Mouse (Mus musculus): ENCODE results near the gene Lfng. TPM values are rescaled to one million over a fixed set of nuclear protein-coding genes. Genes with fewer than 3 reads are reported as not detected.

Lfng gene
- polyA plus RNA-seq, 2 experiments: 19.2 to 38.9 TPM

DNA sequence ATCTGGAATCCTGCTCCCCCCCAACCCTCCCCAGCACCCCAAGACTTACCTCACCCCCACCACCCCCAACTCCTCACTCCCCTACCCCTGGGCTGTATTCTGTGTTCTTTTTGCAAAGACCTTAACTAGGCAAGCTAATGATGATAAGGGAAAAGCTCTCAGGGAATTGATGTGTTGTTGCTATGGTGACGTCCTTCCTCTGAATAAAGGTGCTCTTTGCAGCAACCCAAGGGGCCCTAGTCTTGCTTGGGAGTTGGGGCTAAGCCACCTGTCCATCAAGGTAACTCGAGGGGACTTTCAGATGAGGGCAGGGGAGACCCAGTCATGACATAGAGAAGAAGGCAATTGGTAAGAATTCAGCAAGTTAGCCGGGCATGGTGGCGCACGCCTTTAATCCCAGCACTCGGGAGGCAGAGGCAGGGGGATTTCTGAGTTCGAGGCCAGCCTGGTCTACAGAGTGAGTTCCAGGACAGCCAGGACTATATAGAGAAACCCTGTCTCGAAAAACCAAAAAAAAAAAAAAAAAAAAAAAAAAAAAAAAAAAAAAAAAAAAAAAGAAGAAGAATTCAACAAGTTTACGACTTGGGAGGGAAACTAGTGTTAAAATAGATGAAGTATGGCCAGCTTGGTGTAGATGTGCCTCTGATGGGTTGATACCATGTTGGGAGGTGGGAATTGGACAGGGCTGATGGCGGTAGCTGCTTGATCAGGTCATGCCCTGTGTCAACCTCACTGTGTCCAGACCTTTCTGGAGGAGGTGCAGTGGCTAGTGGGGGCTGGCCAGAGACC, 8.4 kb downstream of the Lfng start:
- Histone ChIP-seq H3K9me3 (ENCODE audit: control insufficient read depth, low read length) (no peaks in the 10 kb centered on the region), H3K27ac (replicated peaks; ENCODE audit: low read depth, low read length) (no peak overlapping the region), H3K9ac (ENCODE audit: low read depth, low read length, severe bottlenecking) (no peak overlapping the region), H3K4me2 (replicated peaks; ENCODE audit: low read depth, low read length, severe bottlenecking) (no peak overlapping the region), H3K27me3 (ENCODE audit: control insufficient read depth, insufficient read depth, low read length) (0 out of 2 replicates have a peak, but pooled peaks cover 12% of the 10 kb centered on the region), H3K36me3 (ENCODE audit: control insufficient read depth, insufficient read depth, low read length) (peaks cover 15% of the 10 kb centered on the region), H3K4me1 (ENCODE audit: control insufficient read depth, insufficient read depth, low read length) (peaks cover 15% of the 10 kb centered on the region), H3K4me3 (replicated peaks; ENCODE audit: low read length) (no peak overlapping the region)
- ATAC-seq (ENCODE audit: low FRiP score, low read depth) (no peak), DNase-seq (ENCODE audit: low spot score) (no peak)
- TF ChIP-seq POLR2A (IDR thresholded peaks at IDR 0.05; ENCODE audit: borderline replicate concordance, extremely low read depth, insufficient read depth, insufficient read length): no peak
- WGBS: 82% methylated on average over 10 of the region's 10 CpGs

DNA sequence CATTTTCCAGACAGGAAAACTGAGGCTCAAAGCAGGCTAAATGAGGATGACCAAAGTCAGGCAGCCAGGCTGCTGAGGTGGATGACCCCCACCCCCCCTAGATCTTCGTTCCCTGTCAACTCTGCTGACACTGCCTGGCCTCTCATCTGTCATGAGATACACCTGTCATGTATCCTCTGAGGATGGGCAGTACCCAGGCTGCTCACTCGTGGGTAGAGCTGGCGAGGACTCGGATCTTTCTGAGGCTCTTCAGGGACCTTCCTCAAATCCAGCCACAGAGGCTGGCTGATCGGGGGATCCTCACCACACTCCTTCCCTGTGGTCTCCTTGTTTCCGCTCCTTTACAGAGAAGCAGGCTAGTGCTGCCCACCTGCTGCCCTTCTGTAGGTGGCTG, 9.0 kb downstream of the Lfng start:
- Histone ChIP-seq H3K27me3 (ENCODE audit: control insufficient read depth, insufficient read depth, low read length) (0 out of 2 replicates have a peak, but pooled peaks cover 6% of the 10 kb centered on the region), H3K9me3 (ENCODE audit: control insufficient read depth, low read length) (no peaks in the 10 kb centered on the region), H3K36me3 (ENCODE audit: control insufficient read depth, insufficient read depth, low read length) (peaks cover 15% of the 10 kb centered on the region), H3K4me2 (replicated peaks; ENCODE audit: low read depth, low read length, severe bottlenecking) (no peak overlapping the region), H3K4me1 (ENCODE audit: control insufficient read depth, insufficient read depth, low read length) (peaks cover 9% of the 10 kb centered on the region), H3K27ac (replicated peaks; ENCODE audit: low read depth, low read length) (no peak overlapping the region), H3K4me3 (replicated peaks; ENCODE audit: low read length) (no peak overlapping the region), H3K9ac (ENCODE audit: low read depth, low read length, severe bottlenecking) (no peak overlapping the region)
- WGBS: 77% methylated on average over 6 of the region's 6 CpGs
- DNase-seq (ENCODE audit: low spot score) (no peak), ATAC-seq (ENCODE audit: low FRiP score, low read depth) (no peak)
- no peak for TF ChIP-seq POLR2A (IDR thresholded peaks at IDR 0.05; ENCODE audit: borderline replicate concordance, extremely low read depth, insufficient read depth, insufficient read length)

DNA sequence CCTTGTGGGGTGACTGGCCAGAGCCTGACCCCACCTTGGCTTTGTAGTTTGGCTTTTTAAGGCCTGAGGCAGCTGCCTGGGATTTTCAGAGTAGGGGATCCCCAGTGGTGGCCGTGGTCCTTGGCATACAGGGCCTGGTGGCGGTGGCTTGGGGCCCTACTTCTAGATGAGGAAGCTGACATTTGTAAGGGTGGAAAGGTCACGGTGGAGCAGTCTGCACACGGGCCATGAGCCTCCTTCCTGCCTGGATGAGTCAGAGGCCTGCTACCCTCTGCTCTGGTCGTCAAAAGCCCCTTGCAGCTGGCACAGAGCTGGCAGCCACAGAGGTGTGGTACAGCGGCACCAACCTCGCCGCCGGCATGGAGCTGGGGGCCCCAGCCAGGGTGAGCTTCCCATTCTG, 9.6 kb downstream of the Lfng start:
- WGBS: 64% methylated on average over 9 of the region's 9 CpGs
- no peaks in the 10 kb centered on the region for H3K9me3 ChIP-seq (ENCODE audit: control insufficient read depth, low read length)
- no peak overlapping the region for H3K9ac ChIP-seq (ENCODE audit: low read depth, low read length, severe bottlenecking)
- no peak for ATAC-seq (ENCODE audit: low FRiP score, low read depth)
- H3K27me3 ChIP-seq (ENCODE audit: control insufficient read depth, insufficient read depth, low read length): 0 out of 2 replicates have a peak, but pooled peaks cover under 1% of the 10 kb centered on the region
- H3K36me3 ChIP-seq (ENCODE audit: control insufficient read depth, insufficient read depth, low read length): peaks cover 17% of the 10 kb centered on the region
- TF ChIP-seq POLR2A (IDR thresholded peaks at IDR 0.05; ENCODE audit: borderline replicate concordance, extremely low read depth, insufficient read depth, insufficient read length): no peak
- H3K4me3 ChIP-seq (replicated peaks; ENCODE audit: low read length): no peak overlapping the region
- H3K4me2 ChIP-seq (replicated peaks; ENCODE audit: low read depth, low read length, severe bottlenecking): no peak overlapping the region
- H3K27ac ChIP-seq (replicated peaks; ENCODE audit: low read depth, low read length): no peak overlapping the region
- peaks cover 3% of the 10 kb centered on the region for H3K4me1 ChIP-seq (ENCODE audit: control insufficient read depth, insufficient read depth, low read length)
- no peak for DNase-seq (ENCODE audit: low spot score)

DNA sequence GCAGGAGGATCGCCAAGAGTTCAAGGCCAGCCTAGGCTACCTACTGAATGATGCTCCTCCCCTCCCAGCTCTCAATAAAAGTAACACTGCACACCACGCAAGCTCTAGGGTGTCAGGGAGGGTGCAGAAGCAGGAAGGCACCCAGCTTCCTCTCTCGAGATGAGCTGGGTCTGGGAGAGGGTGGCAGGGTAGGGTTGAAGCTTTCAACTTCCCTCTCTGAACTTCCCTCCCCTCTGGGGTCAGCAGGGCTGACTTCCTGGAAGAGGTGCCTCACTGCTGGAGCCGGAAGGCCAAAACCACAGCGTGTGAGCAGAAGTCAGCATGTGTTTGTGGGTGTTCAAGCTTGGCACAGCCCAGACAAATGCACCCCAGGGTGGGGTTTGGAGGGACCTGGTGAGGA, 10.6 kb downstream of the Lfng start:
- no peaks in the 10 kb centered on the region; the same call in 1 of the 2 replicates for H3K4me1 ChIP-seq (ENCODE audit: control insufficient read depth, insufficient read depth, low read length)
- H3K4me2 ChIP-seq (replicated peaks; ENCODE audit: low read depth, low read length, severe bottlenecking): no peak overlapping the region
- ATAC-seq (ENCODE audit: low FRiP score, low read depth): no peak
- H3K9me3 ChIP-seq (ENCODE audit: control insufficient read depth, low read length): no peaks in the 10 kb centered on the region
- no peak overlapping the region for H3K4me3 ChIP-seq (replicated peaks; ENCODE audit: low read length)
- DNase-seq (ENCODE audit: low spot score): no peak
- H3K27me3 ChIP-seq (ENCODE audit: control insufficient read depth, insufficient read depth, low read length): no peaks in the 10 kb centered on the region
- peaks cover 24% of the 10 kb centered on the region for H3K36me3 ChIP-seq (ENCODE audit: control insufficient read depth, insufficient read depth, low read length)
- 77% methylated on average over 5 of the region's 5 CpGs for WGBS
- H3K27ac ChIP-seq (replicated peaks; ENCODE audit: low read depth, low read length): no peak overlapping the region
- TF ChIP-seq POLR2A (IDR thresholded peaks at IDR 0.05; ENCODE audit: borderline replicate concordance, extremely low read depth, insufficient read depth, insufficient read length): no peak
- no peak overlapping the region for H3K9ac ChIP-seq (ENCODE audit: low read depth, low read length, severe bottlenecking)

DNA sequence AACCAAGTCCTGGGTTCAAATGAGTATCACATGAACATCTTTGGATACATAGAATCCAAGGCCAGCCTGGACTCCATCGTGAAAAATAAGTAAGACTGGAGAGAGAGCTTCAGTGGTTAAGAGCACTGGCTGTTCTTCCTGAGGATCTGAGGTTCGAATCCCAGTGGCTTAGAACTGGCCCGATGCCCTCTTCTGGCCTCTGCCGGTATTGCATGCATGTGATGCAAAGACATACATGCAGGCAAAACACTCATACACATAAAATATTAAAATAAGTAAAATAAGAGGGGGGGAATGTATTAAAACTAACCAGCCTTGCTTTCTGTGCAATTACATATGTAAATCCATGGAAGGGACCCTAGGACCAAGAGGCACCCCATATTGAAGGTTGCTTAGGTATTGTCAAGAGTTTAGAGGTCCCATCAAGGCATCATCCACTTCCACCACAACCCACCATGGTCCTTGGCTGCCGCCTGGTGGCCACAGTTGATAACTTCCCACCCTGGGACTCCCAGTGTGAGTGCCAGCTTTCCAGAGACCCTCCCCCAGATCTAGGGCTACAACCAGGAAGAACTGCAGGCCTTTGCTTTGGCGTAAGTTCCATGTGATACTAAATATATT, 12.1 kb downstream of the Lfng start:
- Histone ChIP-seq H3K4me1 (ENCODE audit: control insufficient read depth, insufficient read depth, low read length) (no peaks in the 10 kb centered on the region; the same call in 1 of the 2 replicates), H3K4me3 (replicated peaks; ENCODE audit: low read length) (no peak overlapping the region), H3K36me3 (ENCODE audit: control insufficient read depth, insufficient read depth, low read length) (peaks cover 32% of the 10 kb centered on the region), H3K9ac (ENCODE audit: low read depth, low read length, severe bottlenecking) (no peak overlapping the region), H3K9me3 (ENCODE audit: control insufficient read depth, low read length) (no peaks in the 10 kb centered on the region), H3K27me3 (ENCODE audit: control insufficient read depth, insufficient read depth, low read length) (no peaks in the 10 kb centered on the region), H3K4me2 (replicated peaks; ENCODE audit: low read depth, low read length, severe bottlenecking) (no peak overlapping the region), H3K27ac (replicated peaks; ENCODE audit: low read depth, low read length) (no peak overlapping the region)
- WGBS: 21% methylated on average over 6 of the region's 6 CpGs
- TF ChIP-seq POLR2A (IDR thresholded peaks at IDR 0.05; ENCODE audit: borderline replicate concordance, extremely low read depth, insufficient read depth, insufficient read length): no peak
- ATAC-seq (ENCODE audit: low FRiP score, low read depth) (peak; percentile 36; the same call in 1 of the 2 replicates), DNase-seq (ENCODE audit: low spot score) (peak; percentile 69)

Measured in limb, embryonic 14.5 days (tissue).